Mouse (Mus musculus): ENCODE measurements around the gene Lhfp.

GRCm38 (mm10) chr3:53252556-53252955 lies 211.2 kb downstream of the Lhfp start:
- TF ChIP-seq CTCF (IDR thresholded peaks at IDR 0.05; ENCODE audit: control insufficient read depth, insufficient read depth, low read length) (no peak), POLR2A (IDR thresholded peaks at IDR 0.05; ENCODE audit: borderline replicate concordance, control insufficient read depth, low read depth, low read length) (no peak)

Data from bone marrow, adult 2 months (tissue).